Mouse (Mus musculus) forebrain, postnatal 0 days (tissue): Measurements from ENCODE around the gene Sstr4. TPM values are rescaled to one million over a fixed set of nuclear protein-coding genes. Genes with fewer than 3 reads are reported as not detected.
A peak's percentile ranks its signal among the peaks of the same experiment; 100 is the strongest.

Experiments used
- ATAC-seq: fragments of 200-750 bp; cut with Nextera tagmentation; 2 replicates; pipeline ENCODE4 v1.8.0; 2017; ENCODE audit warnings: mild to moderate bottlenecking, moderate library complexity
- DNase-seq: peaks from one replicate; pipeline ENCODE4 v3.0.0-alpha.2; 2015
- H3K27ac ChIP-seq: fragments of 300-500 bp; sonication (generic); 2 replicates; pipeline ENCODE4 v1.5.1; 2014; ENCODE audit warnings: low read depth, mild to moderate bottlenecking, antibody characterized with exemption, low read length, moderate library complexity, mixed read lengths
- H3K27me3 ChIP-seq: fragments of 300-500 bp; sonication (generic); 2 replicates; pipeline ENCODE4 v1.6.1; 2014; ENCODE audit warnings: mild to moderate bottlenecking, low read length, mixed read lengths; ENCODE audit not compliant: insufficient read depth
- H3K36me3 ChIP-seq: fragments of 300-500 bp; sonication (generic); 2 replicates; pipeline ENCODE4 v1.6.1; 2014; ENCODE audit warnings: mild to moderate bottlenecking, moderate library complexity; ENCODE audit not compliant: insufficient read depth
- H3K4me1 ChIP-seq: fragments of 300-500 bp; sonication (generic); 2 replicates; pipeline ENCODE4 v1.6.1; 2014; ENCODE audit warnings: antibody characterized with exemption; ENCODE audit not compliant: insufficient read depth
- H3K4me2 ChIP-seq: fragments of 300-500 bp; sonication (generic); 2 replicates; pipeline ENCODE4 v1.6.1; 2014; ENCODE audit warnings: low read depth, mild to moderate bottlenecking, moderate library complexity
- H3K4me3 ChIP-seq: fragments of 300-500 bp; sonication (generic); 2 replicates; pipeline ENCODE4 v1.5.1; 2014; ENCODE audit warnings: low read depth, low read length, mixed read lengths
- H3K9ac ChIP-seq: fragments of 300-500 bp; sonication (generic); 2 replicates; pipeline ENCODE4 v1.6.1; 2014; ENCODE audit warnings: mild to moderate bottlenecking
- H3K9me3 ChIP-seq: fragments of 300-500 bp; sonication (generic); 2 replicates; pipeline ENCODE4 v1.6.1; 2016; ENCODE audit warnings: low read length
- CTCF ChIP-seq: sonication (generic); IDR thresholded peaks from 2 replicates; pipeline ENCODE4 v1.5.1; 2016; ENCODE audit warnings: antibody characterized with exemption, control low read depth, low read depth
- WGBS: fragments of 180-500 bp; shearing (Covaris S2); extraction: QIAGEN DNeasy Blood & Tissue Kit; methylation state at CpG from one replicate; pipeline ENCODE4 v1.1.7; 2014; 5-methylcytosine and 5-hydroxymethylcytosine counted together
- polyA plus RNA-seq: library from polyadenylated mRNA; unstranded; fragments of >200 nt; fragmentation: Nextera tagmentation; extraction: Ambion mirVana; gene quantifications from 2 replicates; pipeline ENCODE4 v1.2.1, GENCODE M21; 2015
- total RNA-seq: library from RNA; depleted of rRNA; stranded (reverse); fragments of >200 nt; gene quantifications from 2 replicates; pipeline ENCODE4 v1.2.3, GENCODE M21; 2014

The Sstr4 gene
- total and polyA plus RNA-seq, 2 experiments from 2014 or later = 2.8 to 10.7 TPM

DNA sequence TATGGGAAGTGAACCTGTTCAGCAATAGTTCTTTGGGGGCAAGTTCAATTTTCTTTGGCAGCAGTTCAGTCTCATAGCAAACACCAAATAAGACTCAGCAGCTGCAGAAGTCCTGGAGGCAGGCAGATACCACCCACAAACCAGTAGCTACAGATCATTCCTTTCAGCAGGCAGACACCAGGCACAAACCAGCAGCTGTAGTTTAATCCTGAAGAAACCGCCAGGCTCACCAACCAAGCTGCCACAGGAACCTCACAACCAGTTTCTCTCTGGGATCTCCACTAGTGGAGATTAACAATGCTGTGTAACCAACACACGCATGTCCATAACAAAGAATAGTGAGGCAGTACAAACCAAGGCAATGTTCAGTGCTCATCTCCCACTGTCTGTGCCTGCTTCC is 14.1 kb upstream of the Sstr4 start:
- WGBS = 85% methylated on average over 2 of the region's 2 CpGs
- no peak overlapping the region for H3K27ac ChIP-seq
- no peak for TF ChIP-seq CTCF
- H3K27me3 ChIP-seq = no peaks in the 10 kb centered on the region
- no peak overlapping the region for H3K4me3 ChIP-seq
- no peaks in the 10 kb centered on the region for H3K4me1 ChIP-seq
- no peak overlapping the region for H3K9ac ChIP-seq
- no peaks in the 10 kb centered on the region for H3K36me3 ChIP-seq
- H3K9me3 ChIP-seq = no peaks in the 10 kb centered on the region
- DNase-seq (no peak), ATAC-seq (no peak)
- no peak overlapping the region for H3K4me2 ChIP-seq

DNA sequence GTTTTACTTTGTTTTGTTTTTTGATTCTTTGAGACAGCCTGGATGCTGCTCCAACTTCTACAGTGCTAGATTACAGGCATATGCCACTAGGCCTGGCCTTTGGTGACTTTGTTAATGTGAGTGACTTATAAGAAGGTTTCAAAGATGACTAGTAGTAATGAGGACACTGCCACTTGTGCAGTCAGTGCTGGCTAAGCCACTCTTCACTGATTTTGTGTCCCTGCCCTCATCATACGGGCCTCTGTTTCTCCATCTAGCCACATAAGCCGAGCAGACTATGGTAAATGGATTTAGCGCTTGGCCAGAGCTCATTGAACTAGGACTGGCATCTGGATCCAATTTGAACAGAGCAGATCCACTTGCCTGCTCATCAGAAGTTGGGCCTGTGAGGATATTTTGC is 8.7 kb upstream of the Sstr4 start:
- no peak overlapping the region for H3K4me2 ChIP-seq
- H3K4me1 ChIP-seq = no peaks in the 10 kb centered on the region
- H3K9me3 ChIP-seq = no peaks in the 10 kb centered on the region
- no peak overlapping the region for H3K4me3 ChIP-seq
- no peak for TF ChIP-seq CTCF
- H3K36me3 ChIP-seq = no peaks in the 10 kb centered on the region
- no peak overlapping the region for H3K27ac ChIP-seq
- 89% methylated on average over 3 of the region's 3 CpGs for WGBS
- DNase-seq (no peak), ATAC-seq (no peak)
- H3K9ac ChIP-seq = no peak overlapping the region
- H3K27me3 ChIP-seq = no peaks in the 10 kb centered on the region

DNA sequence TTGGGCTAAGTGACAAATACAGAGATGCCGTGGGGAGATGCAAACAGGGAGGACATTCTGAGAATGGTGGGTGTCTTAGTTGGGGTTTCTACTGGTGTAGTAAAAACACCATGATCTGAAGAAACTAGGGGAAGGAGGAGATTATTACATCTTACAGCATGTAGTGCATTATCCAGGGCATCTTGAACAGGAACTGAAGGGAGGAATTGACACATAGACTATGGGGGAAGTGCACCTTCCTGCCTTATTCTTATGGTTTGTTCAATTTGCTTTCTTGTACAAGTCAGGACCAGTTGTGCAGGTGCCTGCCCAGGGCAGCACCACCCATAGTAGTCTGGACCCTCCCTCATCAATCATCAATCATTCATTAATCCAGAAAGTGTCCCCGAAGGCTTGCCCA is 8.2 kb upstream of the Sstr4 start:
- H3K4me2 ChIP-seq = no peak overlapping the region
- ATAC-seq (no peak), DNase-seq (no peak)
- H3K9me3 ChIP-seq = no peaks in the 10 kb centered on the region
- TF ChIP-seq CTCF = no peak
- H3K27me3 ChIP-seq = no peaks in the 10 kb centered on the region
- H3K9ac ChIP-seq = no peak overlapping the region
- 99% methylated on average over 2 of the region's 2 CpGs for WGBS
- no peak overlapping the region for H3K4me3 ChIP-seq
- no peak overlapping the region for H3K27ac ChIP-seq
- no peaks in the 10 kb centered on the region for H3K36me3 ChIP-seq
- H3K4me1 ChIP-seq = no peaks in the 10 kb centered on the region

DNA sequence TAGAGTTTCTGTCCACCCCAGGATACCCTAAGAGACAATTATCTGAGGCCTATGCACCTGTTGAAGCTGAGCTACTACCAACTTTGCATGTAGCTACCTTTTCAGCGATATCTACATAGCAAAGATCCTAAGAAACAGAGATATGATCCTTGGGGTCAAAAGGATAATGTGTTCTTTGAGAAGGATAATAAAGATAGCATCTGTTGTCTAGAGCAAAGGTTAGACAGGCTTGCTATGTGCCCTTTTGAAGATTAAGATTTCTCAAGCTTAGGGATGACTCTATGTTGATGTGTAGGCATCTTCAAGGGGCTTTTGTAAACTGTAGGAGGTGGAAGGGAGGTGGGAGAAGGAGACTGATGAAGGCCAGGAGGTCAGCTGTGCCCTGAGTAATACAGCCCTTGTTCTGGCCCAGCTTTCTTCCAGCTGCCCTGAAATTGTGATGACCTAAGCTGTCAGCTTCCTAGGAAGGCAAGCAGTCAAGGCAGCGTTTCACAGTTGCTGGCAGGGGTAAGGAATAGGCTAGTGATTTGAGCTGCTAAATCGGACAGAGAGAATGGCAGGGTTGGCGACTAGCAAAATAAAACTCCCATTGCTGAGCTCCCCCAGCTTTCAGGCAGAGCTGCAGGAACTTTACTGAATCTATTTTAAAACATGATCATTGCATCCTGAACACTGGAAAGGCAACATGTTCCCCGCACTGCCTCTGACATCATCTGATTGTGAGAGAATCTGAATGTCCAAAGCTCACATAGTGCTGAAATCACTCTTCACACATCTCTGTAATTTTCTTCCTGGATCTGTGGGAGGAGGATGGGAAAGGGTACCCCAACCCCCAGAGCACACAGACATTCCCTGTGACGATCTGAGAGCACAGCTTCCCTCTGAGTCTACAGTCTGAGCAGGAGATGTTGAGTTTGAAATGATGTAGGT is 7.2 kb upstream of the Sstr4 start:
- Histone ChIP-seq H3K4me1 (no peaks in the 10 kb centered on the region), H3K36me3 (no peaks in the 10 kb centered on the region), H3K27ac (no peak overlapping the region), H3K9ac (no peak overlapping the region), H3K4me3 (no peak overlapping the region), H3K27me3 (no peaks in the 10 kb centered on the region), H3K9me3 (no peaks in the 10 kb centered on the region), H3K4me2 (no peak overlapping the region)
- WGBS = 65% methylated on average over 6 of the region's 6 CpGs
- ATAC-seq (no peak), DNase-seq (no peak)
- no peak for TF ChIP-seq CTCF

DNA sequence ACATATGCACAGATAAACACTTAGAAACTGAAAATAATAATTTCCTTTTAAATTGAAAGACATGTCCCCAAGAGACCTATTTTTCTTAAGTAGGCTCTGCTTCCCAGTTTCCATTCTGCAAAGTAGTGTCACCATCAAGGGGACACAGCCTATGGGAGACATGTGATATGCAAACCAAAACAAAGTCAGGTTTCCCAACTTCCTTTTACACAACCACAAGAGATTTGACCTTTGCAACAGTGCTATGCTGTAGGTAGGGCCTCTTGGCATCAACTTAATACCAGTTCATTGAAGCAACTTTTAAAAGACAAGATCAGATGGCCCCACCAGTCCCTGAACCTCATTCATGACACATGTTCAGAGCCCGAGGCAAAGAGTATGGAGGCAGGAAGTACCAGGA is 2.0 kb upstream of the Sstr4 start:
- Histone ChIP-seq H3K4me1 (no peaks in the 10 kb centered on the region), H3K27me3 (peaks cover 7% of the 10 kb centered on the region), H3K9me3 (no peaks in the 10 kb centered on the region), H3K4me2 (no peak overlapping the region), H3K27ac (no peak overlapping the region), H3K36me3 (no peaks in the 10 kb centered on the region), H3K9ac (no peak overlapping the region), H3K4me3 (no peak overlapping the region)
- TF ChIP-seq CTCF = no peak
- DNase-seq (no peak), ATAC-seq (no peak)
- 79% methylated on average over 1 of the region's 1 CpGs for WGBS

GRCm38 (mm10) chr2:148393846-148394245 is 1.3 kb upstream of the Sstr4 start:
- Histone ChIP-seq H3K9me3 (no peaks in the 10 kb centered on the region), H3K4me3 (no peak overlapping the region), H3K4me2 (no peak overlapping the region), H3K27me3 (peaks cover 7% of the 10 kb centered on the region), H3K36me3 (no peaks in the 10 kb centered on the region), H3K27ac (no peak overlapping the region), H3K9ac (no peak overlapping the region), H3K4me1 (no peaks in the 10 kb centered on the region)
- TF ChIP-seq CTCF = no peak
- no peak for DNase-seq
- ATAC-seq = no peak

DNA sequence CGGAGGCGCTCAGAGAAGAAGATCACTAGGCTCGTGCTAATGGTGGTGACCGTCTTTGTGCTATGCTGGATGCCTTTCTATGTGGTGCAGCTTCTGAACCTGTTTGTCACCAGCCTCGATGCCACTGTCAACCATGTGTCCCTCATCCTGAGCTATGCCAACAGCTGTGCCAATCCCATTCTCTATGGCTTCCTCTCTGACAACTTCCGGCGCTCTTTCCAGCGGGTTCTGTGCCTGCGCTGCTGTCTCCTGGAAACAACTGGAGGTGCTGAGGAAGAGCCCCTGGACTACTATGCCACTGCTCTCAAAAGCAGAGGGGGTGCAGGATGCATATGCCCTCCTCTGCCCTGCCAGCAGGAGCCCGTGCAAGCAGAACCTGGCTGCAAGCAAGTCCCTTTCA is 1.1 kb downstream of the Sstr4 start:
- H3K9ac ChIP-seq = no peak overlapping the region
- no peaks in the 10 kb centered on the region for H3K9me3 ChIP-seq
- no peak for TF ChIP-seq CTCF
- peak overlapping the region; percentile 58 for H3K4me3 ChIP-seq
- WGBS = 64% methylated on average over 10 of the region's 10 CpGs
- H3K4me1 ChIP-seq = no peaks in the 10 kb centered on the region
- peaks cover 7% of the 10 kb centered on the region for H3K27me3 ChIP-seq
- no peak overlapping the region for H3K27ac ChIP-seq
- no peaks in the 10 kb centered on the region for H3K36me3 ChIP-seq
- DNase-seq (no peak), ATAC-seq (no peak)
- H3K4me2 ChIP-seq = peak overlapping the region; percentile 95
